Mouse (Mus musculus): ENCODE results near the gene Dact3.

DNA sequence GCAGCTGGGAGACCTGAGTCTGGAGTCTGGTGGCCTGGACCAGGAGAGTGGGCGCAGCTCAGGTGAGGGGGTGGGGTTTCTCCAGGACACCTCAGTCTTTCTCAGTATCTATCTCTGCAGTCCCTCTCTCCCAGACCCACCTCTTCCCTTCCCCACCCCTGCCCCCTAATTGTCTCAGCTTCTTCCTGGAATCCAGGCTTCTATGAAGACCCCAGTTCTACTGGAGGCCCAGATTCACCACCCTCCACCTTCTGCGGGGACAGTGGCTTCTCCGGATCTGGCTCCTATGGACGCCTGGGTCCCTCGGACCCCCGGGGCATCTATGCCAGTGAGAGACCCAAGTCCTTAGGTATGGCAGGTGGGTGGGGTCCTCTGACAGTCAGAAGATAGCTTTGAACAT is 8.0 kb downstream of the Dact3 start:
- TF ChIP-seq POLR2A (IDR thresholded peaks at IDR 0.05; ENCODE audit: low read depth, low read length), result no peak
- TF ChIP-seq CTCF (IDR thresholded peaks at IDR 0.05; ENCODE audit: extremely low read depth, insufficient read depth, insufficient read length, insufficient replicate concordance), result no peak

Data from spleen, adult 2 months (tissue).